Mouse (Mus musculus) hematopoietic stem cell, adult 5-6 weeks (primary cell): ENCODE data around the gene Pin1. TPM values are rescaled to one million over a fixed set of nuclear protein-coding genes. Genes with fewer than 3 reads are reported as not detected.
"Not testable (repeated sequence)": the region's sequence is repeated elsewhere in the genome, so short reads cannot be mapped to it uniquely, and the experiment has no call there.

Source experiments
- ATAC-seq, 2 experiments: fragments of 125-278 bp in 1 of 2; replicated peaks in 1 of 2; 2 replicates each; pipeline ENCODE4 v1.8.0; 2016 to 2017; ENCODE audit warnings: inconsistent platforms in 2 of 2, mild to moderate bottlenecking in 2 of 2, moderate number of reproducible peaks in 2 of 2, low read depth in 1 of 2, moderate TSS enrichment in 1 of 2; ENCODE audit not compliant: low FRiP score in 2 of 2, poor library complexity in 2 of 2, severe bottlenecking in 2 of 2, insufficient read depth in 1 of 2, low TSS enrichment in 1 of 2
- total RNA-seq: library from RNA; stranded (forward); fragments of 172-1452, 232-1000 nt; gene quantifications from 2 replicates; pipeline ENCODE4 v1.2.3, GENCODE M21; 2017

Gene Pin1
- total RNA-seq, 1 experiment from 2014 or later, result 8.9 TPM

- no peak for ATAC-seq
These were observed 33.4 kb downstream of the Pin1 start for GRCm38 (mm10) chr9:20685081-20685861.

- ATAC-seq, result no peak
These were observed 37.5 kb downstream of the Pin1 start for GRCm38 (mm10) chr9:20689403-20689802.

- ATAC-seq, result no peak
These were observed 38.0 kb downstream of the Pin1 start for GRCm38 (mm10) chr9:20689913-20690312.

- not testable (repeated sequence) for ATAC-seq
These were observed 38.6 kb downstream of the Pin1 start for GRCm38 (mm10) chr9:20690449-20690848.

GRCm38 (mm10) chr9:20692863-20693262 lies 41.0 kb downstream of the Pin1 start:
- no peak for ATAC-seq

GRCm38 (mm10) chr9:20694721-20695235 lies 42.9 kb downstream of the Pin1 start:
- 0 out of 4 replicates have a peak, but pooled peaks of 1 of the 2 experiments have one; percentile 12 for ATAC-seq

- ATAC-seq, result peak in 1 of 2 experiments; percentile 34; a peak in 1 of 4 replicates
These were observed 44.3 kb downstream of the Pin1 start for GRCm38 (mm10) chr9:20696107-20696712.

GRCm38 (mm10) chr9:20697466-20697865 lies 45.6 kb downstream of the Pin1 start:
- no peak for ATAC-seq

- ATAC-seq, result no peak
These were observed 52.0 kb downstream of the Pin1 start for GRCm38 (mm10) chr9:20703832-20704380.

- ATAC-seq, result no peak
These were observed 53.5 kb downstream of the Pin1 start for GRCm38 (mm10) chr9:20705420-20705819.

- no peak for ATAC-seq
These were observed 54.1 kb downstream of the Pin1 start for GRCm38 (mm10) chr9:20705981-20706380.

GRCm38 (mm10) chr9:20710471-20710870 lies 58.6 kb downstream of the Pin1 start:
- ATAC-seq, result no peak

GRCm38 (mm10) chr9:20712934-20713477 lies 61.1 kb downstream of the Pin1 start:
- no peak for ATAC-seq

GRCm38 (mm10) chr9:20713478-20713987 lies 61.6 kb downstream of the Pin1 start:
- ATAC-seq, result no peak

GRCm38 (mm10) chr9:20715332-20715731 lies 63.4 kb downstream of the Pin1 start:
- ATAC-seq, result no peak
